Mouse (Mus musculus) CH12.LX (cell line): ENCODE data around the gene Cul9.

ENCODE experiments used
- BHLHE40 ChIP-seq: IDR thresholded peaks from 2 replicates; pipeline ENCODE4 v1.6.1; 2011; ENCODE audit warnings: mild to moderate bottlenecking, low read depth, low read length, improper control_type of control experiment
- CTCF ChIP-seq, 2 experiments: IDR thresholded peaks in 1 of 2; conservative IDR thresholded peaks in 1 of 2; 2 replicates each; pipeline ENCODE4 v1.5.1; 2011 to 2012; ENCODE audit warnings: low read depth in 2 of 2, low read length in 2 of 2, improper control_type of control experiment in 1 of 2, inconsistent platforms in 1 of 2, mild to moderate bottlenecking in 1 of 2, moderate library complexity in 1 of 2
- EP300 ChIP-seq: IDR thresholded peaks from 2 replicates; pipeline ENCODE4 v1.6.1; 2011; ENCODE audit warnings: low read length, improper control_type of control experiment
- JUN ChIP-seq: IDR thresholded peaks from 2 replicates; pipeline ENCODE4 v1.6.1; 2011; ENCODE audit warnings: low read depth, mild to moderate bottlenecking, low read length, improper control_type of control experiment, moderate library complexity; ENCODE audit not compliant: insufficient read depth
- MAFK ChIP-seq: IDR thresholded peaks from 2 replicates; pipeline ENCODE4 v1.6.1; 2011; ENCODE audit warnings: low read length, improper control_type of control experiment; ENCODE audit not compliant: insufficient replicate concordance
- POLR2A ChIP-seq: IDR thresholded peaks from 2 replicates; pipeline ENCODE4 v1.6.1; 2011; ENCODE audit warnings: low read depth, mild to moderate bottlenecking, improper control_type of control experiment, low read length
- RAD21 ChIP-seq: IDR thresholded peaks from 2 replicates; pipeline ENCODE4 v1.6.1; 2011; ENCODE audit warnings: low read depth, mild to moderate bottlenecking, low read length, improper control_type of control experiment, moderate library complexity
- RCOR1 ChIP-seq: conservative IDR thresholded peaks from 2 replicates; pipeline ENCODE4 v1.6.1; 2012; ENCODE audit warnings: low read depth, mild to moderate bottlenecking, inconsistent platforms, low read length, improper control_type of control experiment
- UBTF ChIP-seq: IDR thresholded peaks from 2 replicates; pipeline ENCODE4 v1.6.1; 2012; ENCODE audit warnings: low read depth, mild to moderate bottlenecking, inconsistent platforms, low read length, improper control_type of control experiment, moderate library complexity
- ZC3H11A ChIP-seq: IDR thresholded peaks from 2 replicates; pipeline ENCODE4 v1.6.1; 2012; ENCODE audit warnings: low read depth, mild to moderate bottlenecking, inconsistent platforms, low read length, improper control_type of control experiment

- TF ChIP-seq ZC3H11A (no peak), RCOR1 (no peak), CTCF (conservative IDR thresholded peaks at IDR 0.05 in 1 of 2, IDR thresholded peaks at IDR 0.05 in 1 of 2; ENCODE audit: low read depth in 2 of 2, low read length in 2 of 2) (no peak), JUN (no peak), MAFK (no peak), POLR2A (no peak), BHLHE40 (no peak), EP300 (no peak), RAD21 (no peak), UBTF (no peak)
Observed at GRCm38 (mm10) chr17:46513329-46513728, 32.9 kb downstream of the Cul9 start.
